Mouse (Mus musculus) erythroblast, embryonic 14.5 days (primary cell): ENCODE measurements around the gene Erbb2. TPM values are rescaled to one million over a fixed set of nuclear protein-coding genes. Genes with fewer than 3 reads are reported as not detected.
A peak's percentile ranks its signal among the peaks of the same experiment; 100 is the strongest.

Source experiments
- H3K27me3 ChIP-seq: 2 replicates; pipeline ENCODE4 v1.6.1; 2012; ENCODE audit warnings: inconsistent platforms; ENCODE audit not compliant: control insufficient read depth
- H3K36me3 ChIP-seq: 2 replicates; pipeline ENCODE4 v1.6.1; 2012; ENCODE audit warnings: mild to moderate bottlenecking, inconsistent platforms; ENCODE audit not compliant: control insufficient read depth
- H3K4me1 ChIP-seq: 2 replicates; pipeline ENCODE4 v1.6.1; 2012; ENCODE audit warnings: inconsistent platforms; ENCODE audit not compliant: control insufficient read depth
- H3K4me3 ChIP-seq: replicated peaks from 2 replicates; pipeline ENCODE3; 2012; ENCODE audit warnings: moderate library complexity, mild to moderate bottlenecking, inconsistent platforms
- H3K9me3 ChIP-seq: 2 replicates; pipeline ENCODE4 v1.6.1; 2012; ENCODE audit warnings: low read length, inconsistent platforms, mixed read lengths; ENCODE audit not compliant: control insufficient read depth
- GATA1 ChIP-seq: IDR thresholded peaks from 2 replicates; pipeline ENCODE4 v1.6.1; 2012; ENCODE audit warnings: low read length, inconsistent platforms, mixed read lengths
- TAL1 ChIP-seq: IDR thresholded peaks from 3 replicates; pipeline ENCODE4 v1.6.1; 2012; ENCODE audit warnings: low read length, inconsistent platforms, mixed read lengths
- polyA plus RNA-seq: library from polyadenylated mRNA; stranded (reverse); fragments of >175 nt; gene quantifications from 2 replicates; pipeline ENCODE4 v1.2.3, GENCODE M21; 2012

The Erbb2 gene
- polyA plus RNA-seq, 1 experiment: 0.01 TPM

DNA sequence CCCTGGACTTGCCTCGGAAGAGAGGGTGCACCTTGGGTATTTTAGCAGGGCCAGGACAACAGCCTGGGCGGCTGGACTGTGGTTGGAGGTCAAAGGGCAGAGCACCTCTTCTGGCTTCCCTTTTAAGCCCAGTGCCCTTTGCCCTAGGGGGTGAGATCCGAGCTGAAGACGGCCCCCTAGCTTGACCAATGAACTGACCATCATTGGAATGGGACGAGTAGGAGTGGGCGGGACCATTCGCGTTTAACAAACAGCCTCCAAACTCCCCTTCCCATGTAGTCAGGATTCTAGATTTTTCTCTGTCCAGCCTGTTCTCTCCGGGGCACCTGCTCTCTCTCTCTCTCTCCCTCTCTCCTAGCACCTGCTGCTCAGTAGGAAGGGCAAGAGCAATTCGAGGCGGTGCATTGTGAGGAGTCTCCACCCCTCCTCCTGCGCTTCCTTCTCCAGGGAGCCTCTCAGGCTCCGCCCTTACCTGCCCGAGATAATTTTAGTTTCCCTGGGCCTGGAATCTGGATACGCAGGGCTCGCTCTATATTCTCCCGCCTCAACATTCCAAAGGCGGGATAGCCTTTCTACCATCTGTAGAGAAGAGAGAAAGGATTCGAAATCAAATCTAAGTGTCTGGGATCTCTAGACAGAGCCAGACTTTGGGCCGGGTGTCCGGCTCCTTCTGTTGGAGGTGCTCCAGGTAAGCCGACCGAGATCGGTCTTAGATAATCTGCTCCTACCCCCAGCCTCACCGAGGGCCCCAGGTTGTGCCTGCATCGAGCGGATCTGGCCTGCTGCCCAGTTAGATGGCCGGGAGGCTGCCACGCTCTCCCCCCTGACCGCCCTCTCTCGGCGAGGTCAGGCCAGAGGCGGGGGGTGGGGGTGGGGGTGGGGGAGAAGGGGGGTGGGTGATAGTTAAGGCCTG lies 34.5 kb downstream of the Erbb2 start:
- TF ChIP-seq GATA1: no peak
- no peak for TF ChIP-seq TAL1
- H3K4me1 ChIP-seq: no peaks in the 10 kb centered on the region
- peak overlapping the region; percentile 56 for H3K4me3 ChIP-seq
- peaks cover 2% of the 10 kb centered on the region; the same call in 1 of the 2 replicates for H3K9me3 ChIP-seq
- peaks cover 47% of the 10 kb centered on the region for H3K27me3 ChIP-seq
- peaks cover 7% of the 10 kb centered on the region; the same call in 1 of the 2 replicates for H3K36me3 ChIP-seq

DNA sequence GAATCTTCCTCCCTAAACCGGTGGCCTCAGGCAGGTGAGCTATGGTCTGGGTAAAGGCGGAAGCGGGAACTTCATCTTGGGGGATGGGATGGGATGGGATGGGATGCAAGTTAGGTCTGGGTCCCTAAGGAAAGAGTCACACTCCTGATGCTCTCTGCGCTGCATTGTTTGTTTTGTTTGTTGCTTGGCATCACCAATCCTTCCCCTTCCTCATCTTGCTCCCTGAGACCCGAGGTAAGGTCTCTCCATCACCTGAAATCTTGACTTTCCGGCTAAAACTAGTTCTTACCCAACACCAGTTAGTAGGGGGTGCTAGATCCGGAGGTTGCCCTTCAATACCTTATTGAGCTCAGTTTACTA lies 35.2 kb downstream of the Erbb2 start:
- peaks cover 47% of the 10 kb centered on the region for H3K27me3 ChIP-seq
- peaks cover 2% of the 10 kb centered on the region; the same call in 1 of the 2 replicates for H3K9me3 ChIP-seq
- H3K4me1 ChIP-seq: no peaks in the 10 kb centered on the region
- peak overlapping the region; percentile 56 for H3K4me3 ChIP-seq
- peaks cover 7% of the 10 kb centered on the region; the same call in 1 of the 2 replicates for H3K36me3 ChIP-seq
- no peak for TF ChIP-seq TAL1
- TF ChIP-seq GATA1: no peak

DNA sequence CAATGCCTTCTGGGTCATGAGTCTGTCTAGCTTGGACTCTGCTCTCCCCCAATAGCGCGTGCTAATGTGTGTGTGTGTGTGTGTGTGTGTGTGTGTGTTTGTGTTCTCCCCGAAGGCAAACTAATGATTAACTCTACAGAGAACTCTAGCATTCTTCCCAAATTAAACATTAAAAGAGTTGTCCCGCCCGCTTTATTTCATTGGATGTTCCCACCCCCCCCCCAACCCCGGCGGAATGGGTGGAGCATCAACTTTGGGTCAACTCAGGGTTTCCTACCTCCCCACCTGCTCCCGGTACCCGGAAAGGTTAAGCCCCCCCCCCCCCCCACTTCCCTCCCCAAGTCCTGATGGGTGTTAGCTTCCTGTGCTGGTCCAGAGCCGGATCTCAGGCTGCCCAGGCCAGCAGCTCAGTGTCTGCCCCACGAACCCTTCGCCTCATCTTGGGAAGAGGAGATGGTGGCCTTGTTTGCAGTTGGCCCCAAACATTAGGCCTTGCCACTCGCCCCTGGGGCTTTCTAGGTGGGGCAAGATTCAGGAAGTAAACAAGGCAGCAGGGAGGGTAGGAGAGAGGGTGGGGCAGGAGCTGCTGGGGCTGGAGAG lies 36.0 kb downstream of the Erbb2 start:
- Histone ChIP-seq H3K36me3 (peaks cover 9% of the 10 kb centered on the region; the same call in 1 of the 2 replicates), H3K27me3 (peaks cover 47% of the 10 kb centered on the region), H3K4me1 (no peaks in the 10 kb centered on the region), H3K4me3 (peak overlapping the region; percentile 56), H3K9me3 (peaks cover 2% of the 10 kb centered on the region; the same call in 1 of the 2 replicates)
- TF ChIP-seq TAL1 (no peak), GATA1 (no peak)

GRCm38 (mm10) chr11:98449419-98449818 lies 37.1 kb downstream of the Erbb2 start:
- Histone ChIP-seq H3K4me3 (peak overlapping the region; percentile 8), H3K36me3 (peaks cover 12% of the 10 kb centered on the region; the same call in 1 of the 2 replicates), H3K9me3 (no peaks in the 10 kb centered on the region), H3K27me3 (peaks cover 45% of the 10 kb centered on the region), H3K4me1 (no peaks in the 10 kb centered on the region)
- TF ChIP-seq TAL1 (no peak), GATA1 (no peak)

GRCm38 (mm10) chr11:98449921-98450771 lies 37.9 kb downstream of the Erbb2 start:
- H3K27me3 ChIP-seq: peaks cover 42% of the 10 kb centered on the region
- H3K36me3 ChIP-seq: peaks cover 16% of the 10 kb centered on the region; the same call in 1 of the 2 replicates
- H3K4me1 ChIP-seq: no peaks in the 10 kb centered on the region
- TF ChIP-seq TAL1 (no peak), GATA1 (no peak)
- no peaks in the 10 kb centered on the region for H3K9me3 ChIP-seq
- H3K4me3 ChIP-seq: no peak overlapping the region

GRCm38 (mm10) chr11:98455484-98455883 lies 43.2 kb downstream of the Erbb2 start:
- Histone ChIP-seq H3K27me3 (peaks cover 41% of the 10 kb centered on the region), H3K4me3 (no peak overlapping the region), H3K36me3 (peaks cover 16% of the 10 kb centered on the region; the same call in 1 of the 2 replicates), H3K4me1 (peaks cover 13% of the 10 kb centered on the region), H3K9me3 (no peaks in the 10 kb centered on the region)
- TF ChIP-seq TAL1 (no peak), GATA1 (no peak)

DNA sequence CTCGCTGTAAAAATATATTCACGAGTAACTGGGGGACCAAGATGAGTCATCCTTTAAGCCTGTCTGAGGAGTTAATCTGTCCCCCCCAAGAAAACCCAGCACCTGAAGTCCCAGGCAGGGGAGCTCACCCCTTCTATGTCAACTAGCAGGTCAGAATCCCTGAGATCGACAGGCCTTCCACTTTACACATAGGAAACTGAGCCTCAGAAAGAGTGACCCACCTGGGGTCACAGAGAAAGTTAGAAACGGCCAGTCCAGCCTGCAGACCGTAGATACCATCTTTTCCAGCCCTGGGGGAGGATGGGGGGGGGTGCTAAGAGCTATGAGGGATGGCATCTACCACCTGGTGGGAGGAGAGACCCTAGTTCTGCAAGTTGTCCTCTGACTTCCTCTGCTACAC lies 44.3 kb downstream of the Erbb2 start:
- Histone ChIP-seq H3K27me3 (peaks cover 44% of the 10 kb centered on the region), H3K4me3 (no peak overlapping the region)

GRCm38 (mm10) chr11:98456945-98457344 lies 44.7 kb downstream of the Erbb2 start:
- Histone ChIP-seq H3K36me3 (peaks cover 9% of the 10 kb centered on the region; the same call in 1 of the 2 replicates), H3K4me3 (peak overlapping the region; percentile 64), H3K4me1 (peaks cover 13% of the 10 kb centered on the region), H3K9me3 (no peaks in the 10 kb centered on the region), H3K27me3 (peaks cover 46% of the 10 kb centered on the region)
- TF ChIP-seq TAL1: no peak
- no peak for TF ChIP-seq GATA1

More for the DNA sequence above, 44.3 kb downstream of the Erbb2 start:
- TF ChIP-seq TAL1 (no peak), GATA1 (no peak)
- H3K4me1 ChIP-seq: peaks cover 13% of the 10 kb centered on the region
- peaks cover 9% of the 10 kb centered on the region; the same call in 1 of the 2 replicates for H3K36me3 ChIP-seq
- no peaks in the 10 kb centered on the region for H3K9me3 ChIP-seq
